Mouse (Mus musculus) limb, embryonic 13.5 days (tissue): Measurements from ENCODE around the gene Mxra7. TPM values are rescaled to one million over a fixed set of nuclear protein-coding genes. Genes with fewer than 3 reads are reported as not detected.

Experiments
- ATAC-seq: fragments of 200-750 bp; cut with Nextera tagmentation; 2 replicates; pipeline ENCODE4 v1.8.0; 2017; ENCODE audit warnings: low read depth, moderate number of reproducible peaks, moderate TSS enrichment; ENCODE audit not compliant: low FRiP score
- H3K27ac ChIP-seq: fragments of 300-500 bp; sonication (generic); 2 replicates; pipeline ENCODE4 v1.5.1; 2015; ENCODE audit warnings: inconsistent platforms, mild to moderate bottlenecking, moderate library complexity
- H3K27me3 ChIP-seq: fragments of 300-500 bp; sonication (generic); 2 replicates; pipeline ENCODE4 v1.6.1; 2015; ENCODE audit warnings: mild to moderate bottlenecking, inconsistent platforms
- H3K36me3 ChIP-seq: fragments of 300-500 bp; sonication (generic); 2 replicates; pipeline ENCODE4 v1.6.1; 2015; ENCODE audit warnings: inconsistent platforms, mild to moderate bottlenecking, moderate library complexity
- H3K4me1 ChIP-seq: fragments of 300-500 bp; sonication (generic); 2 replicates; pipeline ENCODE4 v1.6.1; 2015; ENCODE audit warnings: inconsistent platforms
- H3K4me2 ChIP-seq: fragments of 300-500 bp; sonication (generic); replicated peaks from 2 replicates; pipeline ENCODE4 v1.6.1; 2015; ENCODE audit warnings: inconsistent platforms, mild to moderate bottlenecking, moderate library complexity
- H3K4me3 ChIP-seq: fragments of 300-500 bp; sonication (generic); 2 replicates; pipeline ENCODE4 v1.5.1; 2015; ENCODE audit warnings: moderate library complexity, mild to moderate bottlenecking, inconsistent platforms
- H3K9ac ChIP-seq: fragments of 300-500 bp; sonication (generic); 2 replicates; pipeline ENCODE4 v1.6.1; 2015; ENCODE audit warnings: mild to moderate bottlenecking, inconsistent platforms
- H3K9me3 ChIP-seq: fragments of 300-500 bp; sonication (generic); 2 replicates; pipeline ENCODE4 v1.6.1; 2016; ENCODE audit warnings: inconsistent platforms
- WGBS: fragments of 180-500 bp; shearing (Covaris S2); methylation state at CpG from one replicate; pipeline ENCODE4 v1.1.7; 2015; 5-methylcytosine and 5-hydroxymethylcytosine counted together
- polyA plus RNA-seq: library from polyadenylated mRNA; unstranded; fragments of >200 nt; fragmentation: Nextera tagmentation; extraction: Ambion mirVana; gene quantifications from 2 replicates; pipeline ENCODE4 v1.2.1, GENCODE M21; 2015

Gene Mxra7
- polyA plus RNA-seq, 1 experiment from 2014 or later, result 17.1 TPM

GRCm38 (mm10) chr11:116822626-116823025 lies 5.2 kb downstream of the Mxra7 start:
- Histone ChIP-seq H3K27ac (no peak overlapping the region), H3K4me2 (no peak overlapping the region), H3K9me3 (no peaks in the 10 kb centered on the region), H3K4me3 (no peak overlapping the region), H3K9ac (no peak overlapping the region), H3K27me3 (no peaks in the 10 kb centered on the region), H3K36me3 (no peaks in the 10 kb centered on the region), H3K4me1 (peaks cover 38% of the 10 kb centered on the region)
- no peak for ATAC-seq
- 92% methylated on average over 10 of the region's 10 CpGs for WGBS

DNA sequence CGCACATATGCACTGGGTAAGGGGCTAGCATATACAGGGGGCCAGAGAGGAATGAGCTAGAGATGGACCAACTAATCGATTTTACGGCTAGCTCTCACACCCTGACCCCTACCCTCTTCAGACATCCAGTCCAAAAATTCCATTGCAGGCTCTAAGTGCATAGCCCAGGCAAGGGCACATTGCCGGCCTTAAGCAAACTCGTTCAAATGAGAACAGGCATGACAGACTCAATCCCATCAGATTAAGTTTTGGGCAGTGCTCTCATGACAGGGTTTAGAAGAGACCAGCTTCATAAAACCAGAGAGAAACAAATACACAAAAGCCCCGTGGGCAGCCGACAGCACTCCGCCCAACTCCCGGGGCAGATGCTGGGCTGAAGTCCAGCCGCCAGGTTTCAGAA lies 5.6 kb downstream of the Mxra7 start:
- no peak overlapping the region for H3K27ac ChIP-seq
- H3K4me3 ChIP-seq, result no peak overlapping the region
- no peak overlapping the region for H3K4me2 ChIP-seq
- H3K36me3 ChIP-seq, result no peaks in the 10 kb centered on the region
- 82% methylated on average over 10 of the region's 10 CpGs for WGBS
- H3K4me1 ChIP-seq, result peaks cover 35% of the 10 kb centered on the region
- no peaks in the 10 kb centered on the region for H3K9me3 ChIP-seq
- ATAC-seq, result no peak
- no peaks in the 10 kb centered on the region for H3K27me3 ChIP-seq
- no peak overlapping the region for H3K9ac ChIP-seq

DNA sequence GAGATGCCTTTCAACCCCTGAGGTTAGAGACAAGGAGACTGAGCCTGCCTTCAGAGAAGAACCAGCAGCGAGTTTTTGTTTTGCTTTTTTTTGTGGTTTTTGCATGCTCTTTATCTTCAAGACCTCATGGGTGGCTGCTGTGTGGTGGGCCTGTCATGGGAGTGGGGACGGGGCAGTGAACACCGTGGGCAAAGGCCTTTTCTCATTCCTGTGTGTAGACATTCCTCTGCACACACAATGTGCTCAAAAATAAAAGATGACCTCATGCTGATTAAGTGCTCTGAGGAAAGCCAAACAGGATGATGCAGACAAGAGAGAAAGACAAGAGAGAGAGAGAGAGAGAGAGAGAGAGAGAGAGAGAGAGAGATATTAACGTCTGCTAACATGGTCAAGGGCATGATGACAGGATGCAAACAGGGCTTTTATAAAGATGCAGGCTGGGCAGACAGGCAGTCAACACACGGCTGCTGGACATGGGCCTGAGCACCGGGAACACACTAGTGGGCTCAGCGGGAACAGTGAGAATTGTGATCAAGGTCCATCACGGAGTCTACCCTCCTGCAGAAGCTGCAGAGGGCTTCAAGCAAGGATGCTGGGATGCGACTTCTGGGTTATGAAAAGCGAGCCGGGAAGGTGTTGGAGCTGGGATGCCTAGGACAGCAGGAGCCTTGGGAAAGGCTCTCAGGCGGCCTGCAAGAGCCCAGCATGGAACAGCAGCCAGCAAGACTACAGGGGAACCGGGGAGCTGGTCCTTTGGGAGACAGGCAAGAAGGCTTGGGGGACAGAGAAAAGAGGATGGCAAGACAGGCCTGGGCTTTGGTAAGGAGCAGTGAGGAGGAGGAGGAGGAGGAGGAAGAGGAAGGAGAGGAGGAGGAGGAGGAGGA lies 6.5 kb downstream of the Mxra7 start:
- Histone ChIP-seq H3K4me2 (no peak overlapping the region), H3K9me3 (no peaks in the 10 kb centered on the region), H3K27ac (no peak overlapping the region), H3K4me1 (peaks cover 26% of the 10 kb centered on the region), H3K4me3 (no peak overlapping the region), H3K27me3 (no peaks in the 10 kb centered on the region), H3K9ac (no peak overlapping the region), H3K36me3 (no peaks in the 10 kb centered on the region)
- WGBS, result 81% methylated on average over 13 of the region's 13 CpGs
- no peak for ATAC-seq

DNA sequence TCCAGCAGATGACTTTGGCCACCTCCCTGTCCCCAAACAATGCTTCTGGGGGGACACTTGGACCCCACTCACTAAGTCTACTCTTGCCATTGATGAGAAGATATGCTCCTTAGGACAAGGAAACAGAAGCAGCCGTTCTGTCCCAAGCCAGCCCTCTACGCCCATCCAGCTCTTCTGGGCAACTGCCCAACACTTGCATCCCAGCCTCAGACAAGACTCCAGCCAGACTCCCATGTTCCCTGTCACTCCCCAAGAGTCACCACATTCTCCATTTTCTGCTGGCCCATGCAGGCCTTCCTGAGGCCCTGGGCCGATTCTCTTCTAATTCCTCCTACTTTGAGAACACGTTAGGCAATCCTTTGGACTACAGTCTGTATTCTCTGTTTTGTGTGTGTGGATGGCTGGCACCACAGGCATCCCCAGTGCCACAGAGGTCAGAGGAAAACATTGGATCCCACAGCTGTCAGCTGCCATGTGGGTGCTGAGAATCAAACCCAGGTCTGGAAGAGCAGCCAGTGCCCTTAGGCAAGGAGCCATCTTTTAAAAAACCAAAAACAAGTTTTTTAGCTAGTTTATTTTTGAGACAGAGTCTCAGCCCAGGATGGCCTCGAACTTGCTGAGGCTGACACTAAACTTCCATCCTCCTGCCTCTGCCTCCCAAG lies 7.8 kb downstream of the Mxra7 start:
- H3K36me3 ChIP-seq, result no peaks in the 10 kb centered on the region
- 91% methylated on average over 5 of the region's 5 CpGs for WGBS
- ATAC-seq, result no peak
- no peak overlapping the region for H3K9ac ChIP-seq
- no peaks in the 10 kb centered on the region for H3K9me3 ChIP-seq
- no peaks in the 10 kb centered on the region for H3K27me3 ChIP-seq
- no peak overlapping the region for H3K4me3 ChIP-seq
- H3K4me2 ChIP-seq, result no peak overlapping the region
- H3K4me1 ChIP-seq, result peaks cover 25% of the 10 kb centered on the region
- no peak overlapping the region for H3K27ac ChIP-seq

DNA sequence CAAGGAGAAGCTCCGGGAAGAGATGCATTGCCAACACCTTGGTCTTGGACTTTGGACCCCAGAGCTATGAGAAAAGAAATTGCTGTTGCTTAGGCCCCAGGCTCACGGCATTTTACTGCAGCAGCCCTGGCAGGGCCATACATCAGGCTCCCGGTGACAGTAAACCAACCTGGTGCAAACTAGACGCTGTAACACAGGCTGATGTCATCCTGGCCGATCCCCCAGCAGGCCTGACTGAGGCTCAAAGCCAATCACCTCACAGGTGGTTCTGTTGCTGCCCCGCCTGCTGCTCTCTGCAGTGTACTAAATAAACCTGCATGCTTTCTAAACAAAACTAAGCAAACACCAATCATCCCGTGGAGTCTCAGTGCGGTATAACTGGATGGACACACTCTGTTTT lies 9.1 kb downstream of the Mxra7 start:
- no peaks in the 10 kb centered on the region for H3K9me3 ChIP-seq
- no peaks in the 10 kb centered on the region for H3K36me3 ChIP-seq
- H3K27ac ChIP-seq, result peak overlapping the region; percentile 35; the same call in 1 of the 2 replicates
- H3K27me3 ChIP-seq, result no peaks in the 10 kb centered on the region
- 33% methylated on average over 8 of the region's 8 CpGs for WGBS
- H3K4me1 ChIP-seq, result peaks cover 36% of the 10 kb centered on the region
- peak overlapping the region; percentile 19 for H3K9ac ChIP-seq
- H3K4me2 ChIP-seq, result no peak overlapping the region
- no peak overlapping the region for H3K4me3 ChIP-seq
- ATAC-seq, result no peak

DNA sequence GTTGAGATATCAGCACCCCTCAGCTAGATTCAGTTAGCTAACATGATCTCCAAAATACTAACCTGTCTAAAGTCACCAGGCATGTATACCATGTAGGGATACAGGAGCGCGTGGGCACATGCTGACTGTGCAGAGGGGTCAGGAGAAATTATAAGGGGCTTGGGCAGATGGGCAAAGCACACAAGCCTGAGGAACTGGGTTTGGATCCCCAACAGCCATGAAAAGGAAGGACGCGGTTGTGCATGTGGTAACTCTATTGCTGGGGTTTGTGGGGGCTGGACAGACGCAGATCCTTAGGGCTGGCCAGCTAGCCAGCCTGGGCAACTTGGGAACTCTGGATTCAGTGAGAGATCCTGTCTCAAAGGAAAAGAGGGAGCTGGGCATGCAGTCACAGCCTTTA lies 10.3 kb downstream of the Mxra7 start:
- Histone ChIP-seq H3K27ac (no peak overlapping the region), H3K4me1 (peaks cover 47% of the 10 kb centered on the region)

DNA sequence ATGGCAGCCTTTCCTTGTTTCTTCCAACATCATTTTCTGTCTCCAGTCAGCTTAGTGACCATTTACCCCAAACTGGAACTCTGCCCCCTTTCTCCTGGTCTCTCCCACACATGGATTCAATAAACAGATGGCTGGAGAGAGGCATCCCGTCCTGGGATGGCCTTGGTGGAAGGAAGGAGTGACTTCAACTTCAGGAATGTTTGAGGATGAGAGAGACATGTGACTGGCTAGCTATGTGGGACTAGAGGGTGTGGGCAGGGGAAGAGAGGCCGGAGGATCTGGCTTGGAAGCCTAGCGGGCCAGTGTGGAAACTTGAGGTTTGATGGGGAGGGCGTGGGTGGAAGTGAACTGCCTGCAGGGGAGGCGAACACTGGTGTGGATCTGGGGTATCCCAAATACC lies 11.1 kb downstream of the Mxra7 start:
- WGBS, result 72% methylated on average over 5 of the region's 5 CpGs
- Histone ChIP-seq H3K4me1 (peaks cover 53% of the 10 kb centered on the region), H3K9ac (no peak overlapping the region), H3K9me3 (no peaks in the 10 kb centered on the region), H3K27me3 (no peaks in the 10 kb centered on the region), H3K27ac (no peak overlapping the region; the same call in 1 of the 2 replicates), H3K36me3 (no peaks in the 10 kb centered on the region), H3K4me3 (no peak overlapping the region), H3K4me2 (no peak overlapping the region)
- ATAC-seq, result no peak

More for the DNA sequence above, 10.3 kb downstream of the Mxra7 start:
- Histone ChIP-seq H3K9ac (no peak overlapping the region), H3K4me2 (no peak overlapping the region), H3K36me3 (no peaks in the 10 kb centered on the region), H3K4me3 (no peak overlapping the region), H3K27me3 (no peaks in the 10 kb centered on the region), H3K9me3 (no peaks in the 10 kb centered on the region)
- WGBS, result 93% methylated on average over 5 of the region's 5 CpGs
- no peak for ATAC-seq

GRCm38 (mm10) chr11:116814884-116815415 lies 12.9 kb downstream of the Mxra7 start:
- WGBS, result 19% methylated on average over 7 of the region's 7 CpGs
- peak overlapping the region; percentile 50; the same call in 1 of the 2 replicates for H3K9ac ChIP-seq
- no peaks in the 10 kb centered on the region; the same call in 1 of the 2 replicates for H3K27me3 ChIP-seq
- H3K4me3 ChIP-seq, result no peak overlapping the region
- H3K4me1 ChIP-seq, result peaks cover 63% of the 10 kb centered on the region
- H3K4me2 ChIP-seq, result peak overlapping the region; percentile 27
- no peaks in the 10 kb centered on the region for H3K9me3 ChIP-seq
- peak; percentile 16; the same call in 1 of the 2 replicates for ATAC-seq
- peak overlapping the region; percentile 91 for H3K27ac ChIP-seq
- H3K36me3 ChIP-seq, result no peaks in the 10 kb centered on the region

GRCm38 (mm10) chr11:116814076-116814883 lies 13.6 kb downstream of the Mxra7 start:
- H3K4me1 ChIP-seq, result peaks cover 59% of the 10 kb centered on the region
- peak overlapping the region; percentile 50; the same call in 1 of the 2 replicates for H3K9ac ChIP-seq
- WGBS, result 8% methylated on average over 20 of the region's 20 CpGs
- H3K4me3 ChIP-seq, result no peak overlapping the region
- H3K36me3 ChIP-seq, result no peaks in the 10 kb centered on the region
- no peaks in the 10 kb centered on the region for H3K9me3 ChIP-seq
- peak overlapping the region; percentile 91 for H3K27ac ChIP-seq
- ATAC-seq, result peak; percentile 55
- H3K4me2 ChIP-seq, result peak overlapping the region; percentile 27
- H3K27me3 ChIP-seq, result no peaks in the 10 kb centered on the region; the same call in 1 of the 2 replicates

DNA sequence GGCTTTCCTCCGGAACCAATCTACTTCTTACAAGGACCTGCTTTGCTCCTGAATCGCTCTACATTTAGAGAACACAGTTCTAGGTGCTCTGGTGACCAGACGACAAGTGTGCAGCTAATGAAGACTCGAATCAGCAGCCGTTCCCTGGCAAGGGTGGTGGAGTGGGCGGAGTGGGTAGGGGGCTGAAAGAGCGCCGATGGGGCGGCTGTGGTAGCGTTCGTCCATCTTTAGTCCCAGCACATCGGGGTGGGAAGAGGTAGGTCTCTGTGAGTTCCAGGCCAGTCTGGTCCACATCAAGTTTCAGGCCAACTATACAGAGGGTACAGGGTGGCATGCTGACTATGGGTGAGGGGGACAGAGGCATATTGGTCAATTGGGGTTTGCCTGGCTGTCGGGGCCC lies 14.2 kb downstream of the Mxra7 start:
- no peak for ATAC-seq
- Histone ChIP-seq H3K4me2 (peak overlapping the region; percentile 27; the same call in 1 of the 2 replicates), H3K27me3 (no peaks in the 10 kb centered on the region; the same call in 1 of the 2 replicates), H3K4me1 (peaks cover 54% of the 10 kb centered on the region), H3K9me3 (no peaks in the 10 kb centered on the region), H3K4me3 (no peak overlapping the region), H3K27ac (peak overlapping the region; percentile 91), H3K36me3 (no peaks in the 10 kb centered on the region), H3K9ac (no peak overlapping the region)
- 80% methylated on average over 13 of the region's 13 CpGs for WGBS

DNA sequence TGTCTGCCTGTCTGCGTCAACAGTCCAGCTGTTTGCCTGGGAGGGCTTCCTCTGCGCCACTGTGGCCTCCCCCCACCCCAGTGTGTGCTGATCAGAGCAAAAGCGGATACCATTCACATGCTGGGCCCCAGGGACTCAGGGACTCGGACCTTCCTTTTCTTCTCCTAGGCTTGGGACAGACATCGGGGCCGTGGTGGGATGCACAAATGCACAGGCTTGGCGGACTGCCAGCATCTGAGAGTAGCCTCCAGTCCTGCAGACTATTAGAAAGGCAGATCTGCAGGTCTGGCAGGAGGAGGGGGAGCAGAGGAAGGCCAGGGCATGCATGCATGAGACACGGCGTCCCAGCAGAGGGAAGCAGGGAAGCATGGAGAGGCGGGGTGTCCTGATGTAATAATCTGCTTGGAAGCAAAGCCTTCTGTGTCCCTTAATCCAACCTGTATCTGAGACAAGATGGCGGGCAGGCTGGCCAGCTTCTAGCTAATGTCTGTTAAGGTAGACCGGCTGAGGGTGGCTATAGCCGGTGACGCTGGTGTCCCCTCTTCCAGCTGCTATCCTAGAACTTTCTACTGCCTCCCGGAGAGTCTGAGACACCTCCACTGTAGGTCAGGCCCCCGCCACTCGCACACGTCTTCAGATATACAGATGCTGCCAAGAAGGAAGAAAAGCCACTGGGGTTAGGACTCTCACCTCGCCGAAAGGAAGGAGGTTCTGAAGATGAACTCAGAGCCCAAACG lies 14.9 kb downstream of the Mxra7 start:
- H3K9me3 ChIP-seq, result no peaks in the 10 kb centered on the region
- peaks cover 52% of the 10 kb centered on the region for H3K4me1 ChIP-seq
- peak overlapping the region; percentile 30 for H3K4me2 ChIP-seq
- no peaks in the 10 kb centered on the region; the same call in 1 of the 2 replicates for H3K27me3 ChIP-seq
- no peak overlapping the region for H3K9ac ChIP-seq
- H3K4me3 ChIP-seq, result no peak overlapping the region
- H3K36me3 ChIP-seq, result no peaks in the 10 kb centered on the region
- ATAC-seq, result peak; percentile 18; the same call in 1 of the 2 replicates
- WGBS, result 43% methylated on average over 21 of the region's 21 CpGs
- H3K27ac ChIP-seq, result peak overlapping the region; percentile 91
